Mouse (Mus musculus) adrenal gland, adult (tissue): ENCODE measurements at regions not wholly inside any gene's neighbourhood (a gene's known extent, or its start where the extent isn't known, plus 50 kb on each side); places are given as distances from the start of the nearest gene placed in this dataset.

ENCODE experiments used
- DNase-seq, 2 experiments: peaks; one replicate each; pipeline ENCODE4 v3.0.0; 2022 to 2023; ENCODE audit warnings: low spot score in 1 of 2; ENCODE audit not compliant: inconsistent age in 2 of 2

GRCm38 (mm10) chr3:50813760-50814400 lies 370.5 kb upstream of the Slc7a11 start:
- DNase-seq = no peak

- no peak for DNase-seq
Observed at GRCm38 (mm10) chr3:50815716-50816115, 372.3 kb upstream of the Slc7a11 start.

GRCm38 (mm10) chr3:50816479-50816878 lies 373.1 kb upstream of the Slc7a11 start:
- no peak for DNase-seq

GRCm38 (mm10) chr3:50817361-50817760 lies 373.9 kb upstream of the Slc7a11 start:
- DNase-seq = no peak

GRCm38 (mm10) chr3:50820776-50821175 lies 377.4 kb upstream of the Slc7a11 start:
- no peak for DNase-seq

- DNase-seq = no peak
Observed at GRCm38 (mm10) chr3:50825534-50826423, 382.4 kb upstream of the Slc7a11 start.

- DNase-seq = no peak
Observed at GRCm38 (mm10) chr3:50826424-50826819, 383.0 kb upstream of the Slc7a11 start.

- no peak for DNase-seq
Observed at GRCm38 (mm10) chr3:50829211-50829610, 385.8 kb upstream of the Slc7a11 start.

- no peak for DNase-seq
Observed at GRCm38 (mm10) chr3:50830446-50830845, 387.0 kb upstream of the Slc7a11 start.

- DNase-seq = no peak
Observed at GRCm38 (mm10) chr3:50830926-50831325, 387.5 kb upstream of the Slc7a11 start.

GRCm38 (mm10) chr3:50842216-50842615 lies 382.0 kb upstream of the Noct start:
- DNase-seq = no peak

- DNase-seq = no peak
Observed at GRCm38 (mm10) chr3:50844835-50845301, 379.4 kb upstream of the Noct start.

GRCm38 (mm10) chr3:50845311-50845710 lies 378.9 kb upstream of the Noct start:
- DNase-seq = no peak

- DNase-seq = no peak
Observed at GRCm38 (mm10) chr3:50848528-50848927, 375.7 kb upstream of the Noct start.

GRCm38 (mm10) chr3:50851083-50851637 lies 373.1 kb upstream of the Noct start:
- DNase-seq = no peak

- no peak for DNase-seq
Observed at GRCm38 (mm10) chr3:50867105-50867504, 357.1 kb upstream of the Noct start.

- no peak for DNase-seq
Observed at GRCm38 (mm10) chr3:50869211-50869610, 355.0 kb upstream of the Noct start.

- no peak for DNase-seq
Observed at GRCm38 (mm10) chr3:50879050-50879449, 345.2 kb upstream of the Noct start.

- DNase-seq = no peak
Observed at GRCm38 (mm10) chr3:50879595-50879994, 344.7 kb upstream of the Noct start.

- no peak for DNase-seq
Observed at GRCm38 (mm10) chr3:50881437-50882248, 342.6 kb upstream of the Noct start.

- DNase-seq = no peak
Observed at GRCm38 (mm10) chr3:50882249-50882733, 342.0 kb upstream of the Noct start.
